Mouse (Mus musculus): ENCODE measurements around the gene Appbp2.

GRCm38 (mm10) chr11:85178413-85178812 is 56.5 kb downstream of the Appbp2 start:
- TF ChIP-seq CTCF (conservative IDR thresholded peaks at IDR 0.05; ENCODE audit: insufficient read depth, insufficient read length, low read depth, low read length) (no peak), POLR2A (IDR thresholded peaks at IDR 0.05; ENCODE audit: low read depth, low read length) (no peak)

Measured in kidney, adult 2 months (tissue).